ENCODE assay signal across 14 mouse cellular contexts in the genomic region with DNA sequence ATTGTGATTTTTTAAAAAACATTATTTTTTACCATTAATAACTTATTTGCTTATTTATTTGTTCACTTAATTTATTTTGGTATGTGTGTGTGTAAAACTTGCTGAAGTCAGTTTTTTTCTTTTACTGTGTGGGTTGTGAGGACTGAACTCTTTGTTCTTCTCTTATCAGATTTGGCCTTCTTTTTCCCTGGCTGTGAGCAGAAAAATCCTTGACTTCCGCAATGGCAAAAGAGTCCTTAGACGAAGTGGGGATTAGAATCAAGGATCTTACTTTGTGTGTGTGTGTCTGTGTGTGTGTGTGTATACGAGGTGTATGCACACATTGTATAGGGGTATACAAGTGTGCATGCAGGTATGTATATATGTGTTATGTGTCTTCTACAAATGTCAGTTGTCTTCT.
A peak's percentile ranks its signal among the peaks of the same experiment; 100 is the strongest.
DNase-seq lines count a peak whose midpoint lies in the region.
"Had no signal": no experiment of that assay in that cellular context is flagged by ENCODE, and none has a peak within 500 bp of the region (broad histone marks: within the 10 kb centered on the region; RNA-seq: fewer than 3 reads in every experiment).

No protein-coding gene starts in this region.

- intact Hi-C loops in heart, postnatal 36 days (cut with DNase I), result loop anchor here (5.0 kb wide), 1 partner anchor 177 kb away; the partner anchor contains the start of gene Tcf12

- DNase-seq in adrenal gland, adult 2 months, result peak; percentile 19
- DNase-seq in adrenal gland, adult 18-20 months (ENCODE audit: low spot score in 2 of 2), result no peak
- peak; percentile 13 to 35 for DNase-seq in heart, adult 18-20 months
- DNase-seq in heart, postnatal 36 days, result no peak
- peak; percentile 14 for DNase-seq in testis, postnatal 14 days (ENCODE audit: low spot score)
- no peak for DNase-seq in testis, postnatal 10 days (ENCODE audit: low spot score)
- DNase-seq in embryo, embryonic 10.5 days (ENCODE audit: low spot score), result no peak
- DNase-seq: B cell, adult 2 months; cerebellum, adult 18-20 months; cerebellum, adult 9-10 months; cerebellum, postnatal 14 days; gastrocnemius, postnatal 25 days; heart, postnatal 4 days; kidney, adult 18-20 months had no signal

Comparison
In these comparisons a context has a peak if more than half of its experiments do, and no peak if none do; other contexts are left out.
1. DNase-seq: peak in adrenal gland, adult 2 months (single experiment), heart, adult 18-20 months (2 of 2) and testis, postnatal 14 days (single experiment); none in adrenal gland, adult 18-20 months (0 of 2), heart, postnatal 36 days (0 of 2), testis, postnatal 10 days (single experiment) and embryo, embryonic 10.5 days (single experiment).